Mouse (Mus musculus): ENCODE results near the gene Scd3.
"Not testable (repeated sequence)": the region's sequence is repeated elsewhere in the genome, so short reads cannot be mapped to it uniquely, and the experiment has no call there.

Scd3 gene

DNA sequence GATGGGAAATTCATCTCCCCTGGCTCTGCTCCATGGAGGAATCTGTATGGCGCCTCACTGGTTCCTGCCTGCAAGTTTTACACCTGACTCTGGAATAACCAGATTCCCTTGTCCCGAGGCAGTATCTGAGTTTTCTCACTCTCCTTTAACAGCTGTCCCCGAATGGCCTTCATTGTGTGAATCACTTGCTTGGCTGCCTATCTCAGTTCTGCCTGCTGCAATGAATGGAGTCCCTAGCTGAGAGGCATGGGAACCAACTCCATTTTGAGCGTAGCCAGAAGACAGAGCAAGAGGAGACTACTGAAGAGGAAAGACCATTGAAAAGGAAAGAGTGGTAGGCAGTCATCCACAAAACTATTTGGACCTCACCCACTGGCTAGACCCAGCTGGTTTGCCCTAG, 70.6 kb downstream of the Scd3 start:
- DNase-seq (ENCODE audit: low spot score) = no peak

DNA sequence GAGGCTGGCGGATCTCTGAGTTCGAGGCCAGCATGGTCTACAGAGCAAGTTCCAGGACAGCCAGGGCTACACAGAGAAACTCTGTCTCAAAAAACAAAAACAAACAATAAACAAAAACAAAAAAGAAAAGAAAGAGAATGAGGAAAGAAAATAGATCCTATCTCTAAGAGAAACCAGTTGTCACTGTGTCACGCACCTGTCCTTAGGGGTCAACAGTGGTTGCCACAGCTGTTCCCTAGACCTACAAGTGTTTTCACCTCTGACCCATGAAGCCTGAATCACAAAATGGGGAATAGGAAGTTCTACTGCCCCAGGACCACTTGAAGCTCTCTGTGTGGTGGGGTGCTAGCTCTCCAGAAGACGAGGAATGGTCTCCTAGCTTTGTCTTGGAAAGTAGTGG, 71.4 kb downstream of the Scd3 start:
- no peak for DNase-seq (ENCODE audit: low spot score)

DNA sequence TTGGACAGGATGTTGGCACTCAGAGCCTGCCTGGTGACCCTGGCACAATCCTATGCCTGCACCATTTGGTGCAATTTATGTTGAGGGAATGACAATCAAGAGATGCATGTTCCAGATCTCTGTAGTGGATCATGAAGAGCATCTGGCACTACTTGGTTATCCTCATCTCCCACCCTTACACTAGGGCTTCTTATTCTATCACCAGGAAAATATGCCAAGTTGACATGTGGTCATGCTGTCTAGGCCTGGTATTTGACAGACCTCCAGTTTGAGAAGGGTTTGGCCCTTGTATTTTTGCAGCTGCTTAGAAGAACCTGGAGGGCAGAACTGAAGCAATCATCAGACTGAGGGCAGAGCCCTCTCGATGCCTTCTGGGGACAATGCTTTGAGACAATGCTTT, 72.3 kb downstream of the Scd3 start:
- no peak for DNase-seq (ENCODE audit: low spot score)

DNA sequence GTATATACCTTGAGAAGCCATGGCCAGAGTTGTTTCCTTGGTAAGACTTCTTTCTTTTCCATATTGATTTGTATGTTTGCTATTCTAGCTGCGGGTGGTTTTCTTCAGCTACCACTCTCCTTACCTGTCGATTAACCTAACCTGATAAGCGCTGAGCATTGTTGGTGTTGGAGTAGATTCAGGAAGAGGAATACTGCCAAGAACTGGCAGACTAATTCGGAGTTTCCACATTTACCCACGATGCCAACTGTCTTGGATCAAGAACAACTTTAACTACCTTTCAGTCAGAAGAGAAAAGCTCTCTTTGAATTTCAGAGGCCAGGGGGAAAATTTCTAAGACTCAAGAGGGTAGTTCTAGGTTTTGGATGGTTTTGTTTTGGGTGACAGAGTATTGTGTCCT, 73.8 kb downstream of the Scd3 start:
- no peak for DNase-seq (ENCODE audit: low spot score)

DNA sequence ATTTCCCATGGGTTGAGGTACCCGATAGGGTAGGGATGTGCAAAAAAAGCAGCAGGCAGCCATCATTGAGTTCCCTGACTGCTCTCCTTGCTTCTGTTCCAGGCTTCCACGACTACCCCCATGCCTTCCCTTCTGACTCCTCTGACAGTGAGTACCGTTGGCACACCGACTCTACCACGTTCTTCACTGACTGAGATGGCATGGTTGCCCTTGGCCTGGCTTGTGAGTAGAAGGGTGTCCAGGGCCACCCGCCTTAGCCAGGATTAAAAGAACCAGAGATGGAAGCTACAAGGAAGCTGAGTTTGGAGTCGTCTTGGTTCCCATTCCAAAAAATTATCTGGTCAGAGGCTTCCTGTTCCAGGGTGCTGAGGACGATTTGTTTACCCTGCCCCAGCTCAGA, 74.9 kb downstream of the Scd3 start:
- no peak for DNase-seq (ENCODE audit: low spot score)

DNA sequence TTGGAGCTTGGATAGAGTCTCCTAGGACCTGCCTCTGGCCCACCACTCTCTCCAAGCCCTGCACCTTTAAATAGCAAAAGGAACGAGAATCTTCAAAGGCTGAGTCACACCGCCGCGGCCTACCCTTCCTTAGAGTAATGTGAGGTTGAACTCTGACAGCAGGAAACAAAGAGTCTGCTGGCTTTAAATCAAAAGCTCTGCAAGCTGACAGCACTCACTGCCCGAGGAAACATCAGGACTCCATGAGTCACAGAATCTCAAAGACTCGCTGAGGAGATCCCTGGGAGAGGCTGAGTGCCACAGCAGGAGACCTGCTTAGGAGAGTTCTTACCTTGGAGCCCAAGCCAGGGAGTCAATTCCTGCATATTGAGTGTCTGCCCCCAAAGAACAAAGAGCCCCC, 77.7 kb downstream of the Scd3 start:
- DNase-seq (ENCODE audit: low spot score) = no peak

DNA sequence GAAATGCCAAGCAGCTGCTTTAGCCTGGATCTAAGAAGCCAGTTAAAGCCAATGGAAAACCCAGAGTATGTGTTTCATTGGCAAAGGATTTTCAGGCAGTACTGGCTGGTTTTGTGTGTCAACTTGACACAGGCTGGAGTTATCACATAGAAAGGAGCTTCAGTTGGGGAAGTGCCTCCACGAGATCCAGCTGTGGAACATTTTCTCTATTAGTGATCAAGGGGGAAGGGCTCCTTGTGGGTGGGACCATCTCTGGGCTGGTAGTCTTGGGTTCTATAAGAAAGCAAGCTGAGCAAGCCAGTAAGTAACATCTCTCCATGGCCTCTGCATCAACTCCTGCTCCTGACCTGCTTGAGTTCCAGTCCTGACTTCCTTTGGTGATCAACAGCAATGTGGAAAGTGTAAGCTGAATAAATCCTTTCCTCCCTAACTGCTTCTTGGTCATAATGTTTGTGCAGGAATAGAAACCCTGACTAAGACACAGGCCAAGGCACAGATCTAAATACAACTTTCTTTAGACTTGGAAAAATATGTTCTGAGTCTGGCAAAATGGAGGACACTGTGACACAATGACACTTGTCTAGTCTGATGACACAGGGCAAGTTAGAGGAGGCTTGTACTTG, 78.9 kb downstream of the Scd3 start:
- DNase-seq (ENCODE audit: low spot score) = not testable (repeated sequence)

DNA sequence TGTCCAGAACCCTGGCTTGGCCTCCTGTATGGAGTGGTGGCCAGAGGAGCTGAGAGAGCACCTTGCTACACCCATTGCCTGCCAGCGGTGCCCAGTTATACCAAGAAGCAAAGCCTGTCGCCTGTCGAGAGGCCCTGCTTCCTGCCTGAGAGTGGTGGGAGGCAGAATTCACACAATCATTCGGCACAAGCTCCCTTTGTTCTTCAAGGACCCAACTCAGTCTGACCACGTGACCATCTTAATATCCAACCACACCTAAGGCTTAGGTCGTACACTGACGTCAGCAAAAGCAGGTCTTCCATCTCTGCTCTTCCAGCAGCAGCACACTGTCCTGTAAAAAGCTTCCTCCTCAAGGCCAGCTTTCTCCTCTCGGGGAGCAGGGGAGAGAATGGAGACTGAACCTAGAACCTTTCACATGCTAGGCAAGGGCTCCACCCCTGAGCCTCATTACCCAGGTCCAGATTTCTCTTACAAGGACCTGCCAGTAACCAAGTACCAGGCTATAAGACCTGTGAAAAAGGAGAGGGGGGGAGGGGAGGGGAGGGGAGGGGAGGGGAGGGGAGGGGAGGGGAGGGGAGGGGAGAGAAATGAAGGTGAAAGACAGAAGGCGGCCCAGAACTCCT, 79.6 kb downstream of the Scd3 start:
- DNase-seq (ENCODE audit: low spot score) = no peak

DNA sequence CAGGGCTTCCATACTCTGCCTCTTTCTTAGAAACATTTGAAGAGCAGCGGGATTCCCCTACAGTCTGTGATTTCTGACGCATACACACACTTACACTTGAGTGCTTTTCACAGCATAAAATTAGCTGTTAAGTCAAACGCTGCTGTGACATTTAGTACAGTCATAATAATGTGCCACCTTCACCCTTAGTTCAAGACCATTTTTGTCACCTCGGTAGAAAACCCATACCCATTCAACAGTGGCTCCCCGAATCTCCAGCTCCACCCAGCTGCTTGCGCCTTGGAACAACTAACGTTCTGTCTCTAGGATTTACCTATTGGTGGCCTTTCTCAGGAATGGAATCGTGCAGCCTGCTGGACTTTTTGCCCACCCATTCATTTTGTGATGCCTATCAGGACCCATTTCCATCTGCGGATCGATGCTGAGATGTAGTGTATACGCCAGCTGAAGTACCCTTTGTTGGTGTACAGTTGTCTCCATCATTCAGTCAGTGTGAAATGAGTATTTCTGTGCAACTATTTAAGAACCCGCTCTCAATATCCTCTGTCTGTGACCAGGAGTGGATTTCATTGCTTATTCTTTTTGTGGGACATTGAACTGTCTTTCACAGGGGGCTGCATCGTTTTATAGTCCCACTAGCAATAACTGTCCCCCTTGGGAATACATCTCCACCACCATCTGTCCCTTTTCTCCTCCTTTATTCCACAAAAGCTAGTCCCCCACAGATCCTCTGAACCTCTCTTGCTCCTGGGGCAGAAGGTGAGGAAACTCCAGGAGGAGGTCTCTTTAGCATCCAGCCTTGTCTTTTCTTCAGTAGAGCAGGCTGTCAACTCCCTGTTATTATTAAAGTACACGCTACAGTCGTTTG, 80.3 kb downstream of the Scd3 start:
- no peak for DNase-seq (ENCODE audit: low spot score)

DNA sequence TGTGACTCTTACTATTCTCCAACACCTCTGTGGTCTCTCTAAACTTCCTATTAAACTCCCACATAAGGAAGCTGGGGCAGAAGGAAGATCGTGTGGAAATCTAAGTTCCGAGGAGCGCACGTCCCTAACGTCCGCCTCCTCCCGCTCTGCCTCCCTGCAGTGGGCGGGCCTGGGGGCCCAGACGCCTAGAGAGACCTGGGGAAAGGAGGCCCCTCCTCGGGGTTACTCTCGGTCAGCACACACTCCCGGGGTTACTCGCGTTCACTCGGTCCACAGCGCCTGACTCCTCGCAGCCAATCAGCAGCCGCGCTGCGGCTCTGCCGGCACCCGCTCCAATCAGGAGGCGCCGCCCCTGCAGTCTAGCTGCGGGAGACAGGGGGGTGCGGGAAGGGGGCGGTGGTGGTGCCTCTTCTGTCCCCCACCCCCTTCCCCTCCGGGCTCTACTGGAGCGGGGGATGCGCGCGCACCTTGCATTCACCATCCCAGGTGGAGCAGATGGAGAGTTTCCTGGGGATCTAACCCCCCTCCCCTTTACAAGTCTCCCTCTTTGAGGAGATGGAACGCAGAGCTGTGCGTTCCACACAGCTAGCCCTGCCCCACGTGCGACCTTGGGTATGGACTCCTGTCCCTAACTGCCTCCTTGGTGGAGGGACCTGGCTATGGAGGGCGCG, 81.1 kb downstream of the Scd3 start:
- peak; percentile 94 for DNase-seq (ENCODE audit: low spot score)

DNA sequence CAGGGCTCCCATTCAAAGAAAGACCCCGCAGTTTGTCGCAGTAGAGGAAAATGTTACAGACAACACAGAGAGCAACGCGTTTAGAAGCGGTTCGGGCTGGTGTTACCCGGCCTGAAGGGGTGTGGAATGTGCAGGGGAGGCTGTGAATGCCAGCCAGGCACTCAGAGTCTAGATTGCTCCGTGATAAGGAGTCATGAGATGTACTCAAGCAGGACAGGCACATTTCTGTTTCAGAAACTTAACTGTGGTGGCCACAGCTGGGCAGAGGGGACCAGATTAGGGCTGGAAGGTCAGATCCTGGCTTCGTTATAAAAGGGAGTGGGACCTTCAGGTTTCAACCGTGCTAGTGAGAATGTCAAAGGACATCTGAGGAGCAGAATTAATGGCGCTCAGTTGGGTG, 81.7 kb downstream of the Scd3 start:
- peak; percentile 74 for DNase-seq (ENCODE audit: low spot score)

DNA sequence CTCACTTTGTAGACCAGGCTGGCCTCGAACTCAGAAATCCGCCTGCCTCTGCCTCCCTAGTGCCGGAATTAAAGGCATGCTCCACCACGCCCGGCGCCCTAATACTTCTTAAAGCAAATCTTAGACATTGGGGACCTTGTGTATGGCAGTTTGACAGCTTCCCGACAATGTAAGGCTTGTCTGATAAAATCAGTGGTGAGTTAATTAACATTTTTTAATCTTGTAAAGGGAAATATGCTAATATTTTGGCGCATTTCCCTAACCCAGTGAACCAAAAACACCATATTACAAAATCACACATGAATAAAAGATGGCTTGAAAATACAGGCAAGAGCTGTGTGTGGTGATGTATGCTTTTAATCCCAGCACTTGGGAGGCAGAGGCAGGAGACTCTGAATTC, 82.5 kb downstream of the Scd3 start:
- DNase-seq (ENCODE audit: low spot score) = no peak

DNA sequence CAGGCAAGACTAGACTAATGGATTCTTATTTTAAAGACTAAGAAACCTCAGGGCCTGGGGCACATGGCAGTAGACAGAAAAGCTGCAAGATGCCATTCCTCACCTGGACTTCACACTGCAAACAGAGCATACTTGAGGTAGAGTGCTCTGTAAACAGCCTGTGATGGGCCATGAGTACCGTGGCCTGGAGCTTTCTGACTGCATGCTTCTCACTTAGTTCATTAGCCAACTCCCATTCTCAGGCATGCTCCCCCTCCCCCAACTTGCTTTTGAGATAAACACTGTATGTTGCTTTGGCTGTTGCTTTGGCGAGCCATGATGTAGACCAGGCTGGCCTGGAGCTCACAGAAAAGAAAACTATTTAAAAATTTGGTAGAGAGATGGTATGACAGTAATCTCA, 83.0 kb downstream of the Scd3 start:
- DNase-seq (ENCODE audit: low spot score) = peak; percentile 81

DNA sequence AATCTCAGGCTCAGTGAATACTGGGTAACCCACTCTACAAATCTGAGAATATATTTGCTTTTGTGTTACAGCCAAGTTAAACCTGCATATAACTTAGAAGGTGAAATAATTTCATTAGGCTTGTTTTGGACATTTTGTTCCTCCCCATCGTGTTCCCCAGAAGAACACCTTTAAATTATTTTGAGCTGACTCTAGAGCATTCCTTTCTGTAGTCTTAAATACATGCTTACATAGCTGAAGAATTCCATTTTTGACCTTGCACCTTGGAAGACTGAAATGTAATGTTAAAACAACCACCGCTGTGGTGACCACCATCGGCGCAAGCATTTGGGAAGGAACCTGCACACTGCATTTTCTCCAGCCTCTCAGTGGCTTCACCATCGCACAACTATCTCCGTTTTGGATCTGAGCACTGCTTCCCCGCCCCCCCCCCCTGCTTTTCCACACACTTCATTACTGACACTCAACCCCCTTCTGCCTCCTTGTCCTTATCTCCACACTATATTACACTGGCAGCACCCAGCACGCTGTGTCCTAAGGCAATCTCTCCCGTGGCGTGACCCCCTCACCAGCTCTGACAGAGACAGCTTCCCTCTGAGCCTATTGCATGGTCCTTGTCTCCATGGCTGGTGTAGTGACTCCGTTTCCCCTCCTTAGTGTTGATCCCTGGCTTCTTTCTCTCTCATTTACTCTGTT, 84.5 kb downstream of the Scd3 start:
- no peak for DNase-seq (ENCODE audit: low spot score)

DNA sequence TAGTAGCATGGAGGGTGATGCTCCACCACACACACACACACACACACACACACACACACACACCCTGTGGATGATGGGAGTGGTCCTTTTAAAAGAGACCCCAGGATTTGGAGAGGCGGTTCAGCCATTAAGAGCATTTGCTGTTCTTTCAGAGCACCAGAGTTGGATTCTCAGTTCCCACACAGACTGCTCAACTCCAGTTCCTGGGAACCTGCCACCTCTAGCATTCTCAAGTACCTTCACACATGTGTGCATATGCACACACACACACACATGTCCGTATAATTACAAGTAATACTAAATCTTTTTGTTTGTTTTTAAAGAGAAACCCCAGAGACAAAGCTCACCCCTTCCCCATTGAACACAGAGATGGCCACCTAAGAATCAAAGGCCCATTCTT, 89.0 kb downstream of the Scd3 start:
- no peak for DNase-seq (ENCODE audit: low spot score)

DNA sequence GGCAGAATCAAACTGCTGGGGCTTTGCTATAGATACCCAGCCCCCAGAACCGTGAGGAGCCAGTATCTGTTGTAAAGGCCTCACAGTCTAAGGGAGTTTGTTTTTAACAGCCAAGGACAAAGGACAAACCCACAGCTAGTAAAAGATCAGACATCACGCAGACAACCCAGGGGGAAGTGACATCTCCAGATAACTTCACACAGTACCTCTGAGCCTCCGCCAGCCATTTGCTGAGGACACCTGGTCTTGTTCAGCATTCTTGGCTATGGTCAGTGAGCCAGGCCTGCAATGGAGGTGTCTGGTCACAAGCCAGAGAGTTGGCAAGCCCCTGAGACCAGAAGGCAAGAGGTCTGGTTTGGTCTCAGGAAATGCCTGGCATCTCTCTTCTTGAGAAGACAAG, 89.4 kb downstream of the Scd3 start:
- DNase-seq (ENCODE audit: low spot score) = no peak

DNA sequence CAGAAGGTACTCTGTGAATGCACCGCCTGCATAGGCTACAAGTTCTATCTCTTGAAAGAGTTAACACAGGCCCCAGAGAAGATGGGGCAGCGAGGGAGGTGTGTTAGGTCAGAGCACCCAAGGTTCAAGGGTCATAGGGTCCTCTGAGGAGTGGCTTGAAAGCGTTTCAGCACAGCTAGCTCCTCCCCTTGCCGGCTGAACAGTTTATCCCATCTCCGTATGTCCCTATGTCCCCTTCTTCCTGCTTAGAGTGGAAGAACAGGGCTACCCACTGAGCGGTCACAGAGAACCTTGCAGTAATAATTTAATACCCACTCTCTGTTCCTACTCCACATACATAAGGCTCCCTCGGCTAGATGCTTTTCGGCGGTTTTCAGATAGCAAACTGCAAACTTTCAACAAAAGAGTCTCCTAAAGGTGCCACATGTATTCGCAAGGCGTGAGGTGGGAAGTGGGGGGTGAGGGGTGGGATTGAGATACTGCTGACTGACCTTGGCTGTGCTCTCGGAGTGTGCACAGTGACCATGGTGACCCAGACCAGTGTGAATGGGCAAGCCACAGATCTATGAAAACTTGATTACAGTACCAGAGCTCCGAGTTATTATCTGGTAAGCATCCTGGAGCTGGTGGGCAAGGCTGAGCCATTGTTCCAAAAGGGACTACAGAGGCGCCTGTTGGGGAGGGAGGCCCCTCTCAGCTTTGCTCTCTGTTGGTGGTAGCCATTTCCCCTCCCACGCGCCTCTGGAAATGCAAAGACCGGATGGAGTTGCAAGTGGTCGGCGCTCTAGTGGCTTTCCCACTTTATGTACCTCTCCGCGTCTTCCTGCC, 90.1 kb downstream of the Scd3 start, which contains the start of gene Scd2:
Scd2 (plus strand) TSS at position 734 of the 828 bp plus-strand sequence.
- DNase-seq (ENCODE audit: low spot score) = no peak

All from lung, postnatal 25 days (tissue).